Mouse (Mus musculus): ENCODE data around the gene Tex44.

Gene Tex44

DNA sequence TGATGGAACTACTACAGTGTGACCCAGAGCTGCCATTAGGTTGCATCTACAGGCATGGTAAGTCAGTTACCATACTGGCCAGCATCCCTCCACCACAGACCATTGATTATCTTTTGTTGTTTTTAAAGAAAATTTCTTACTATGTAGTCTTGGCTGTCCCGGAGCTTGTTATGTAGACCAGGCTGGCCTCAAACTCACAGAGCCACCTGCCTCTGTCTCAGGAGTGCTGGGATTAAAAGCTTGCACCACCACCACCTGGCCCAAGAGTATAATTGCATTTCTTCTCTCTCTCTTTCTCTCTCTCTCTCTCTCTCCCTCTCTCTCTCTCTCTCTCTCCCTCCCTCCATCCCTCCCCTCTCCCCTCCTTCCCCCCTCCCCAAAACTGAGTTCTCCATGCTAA is 1.8 kb upstream of the Tex44 start:
- no peak for DNase-seq

- DNase-seq = no peak
These were observed 1.1 kb upstream of the Tex44 start for GRCm38 (mm10) chr1:86424835-86425547.

- DNase-seq = peak; percentile 85
These were observed 3.9 kb downstream of the Tex44 start for GRCm38 (mm10) chr1:86430056-86430455.

- no peak for DNase-seq
These were observed 6.6 kb downstream of the Tex44 start for GRCm38 (mm10) chr1:86432778-86433177.

- no peak for DNase-seq
These were observed 7.2 kb downstream of the Tex44 start for GRCm38 (mm10) chr1:86433359-86433758.

DNA sequence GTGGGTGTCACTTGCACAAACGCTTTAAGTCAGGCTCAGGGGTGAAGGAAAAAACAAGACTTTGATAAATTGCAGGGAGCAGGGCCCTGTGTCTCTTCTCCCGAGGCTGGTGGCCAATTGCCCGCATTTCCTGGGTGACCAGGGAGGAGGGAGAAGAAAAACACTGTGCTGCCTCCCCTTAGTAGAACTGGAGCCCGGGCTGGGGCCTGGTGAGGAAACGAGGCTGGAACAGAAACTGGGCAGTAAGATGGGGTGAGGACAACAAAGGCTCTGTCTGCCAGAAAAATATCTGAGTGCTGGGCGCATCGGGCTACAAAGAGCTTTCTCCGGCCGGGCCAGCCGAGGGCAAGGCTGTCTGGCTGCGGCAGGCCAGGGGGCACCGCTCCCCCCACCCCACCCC is 7.9 kb downstream of the Tex44 start:
- DNase-seq = peak; percentile 74

GRCm38 (mm10) chr1:86434439-86435201 is 8.5 kb downstream of the Tex44 start:
- DNase-seq = peak; percentile 100

DNA sequence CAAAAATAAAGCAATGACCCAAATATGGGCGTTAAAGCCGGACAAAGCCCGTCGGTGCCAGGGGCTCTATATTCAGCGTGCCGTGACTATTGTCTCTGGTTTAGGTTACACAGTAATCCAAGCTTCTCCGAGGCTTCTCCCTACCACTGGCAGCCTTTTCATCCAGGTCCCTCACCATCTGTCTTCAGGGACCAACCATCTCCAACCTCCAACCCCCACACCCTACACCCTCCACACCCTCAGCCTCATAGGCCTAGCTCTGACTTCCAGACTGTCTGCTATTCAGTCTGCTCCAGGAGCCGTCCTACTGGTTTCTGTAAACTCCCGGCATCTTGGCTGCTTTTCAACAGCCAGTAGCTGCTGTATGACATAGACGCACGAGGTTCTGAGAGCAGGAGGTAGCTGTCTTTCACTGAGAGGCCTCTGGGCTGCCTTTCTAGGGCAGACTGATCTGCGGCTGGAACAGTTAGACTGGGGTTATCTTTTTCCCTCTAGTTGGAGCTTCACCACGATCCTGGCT is 9.2 kb downstream of the Tex44 start:
- peak; percentile 74 for DNase-seq

- DNase-seq = no peak
These were observed 11.3 kb downstream of the Tex44 start for GRCm38 (mm10) chr1:86437219-86438013.

DNA sequence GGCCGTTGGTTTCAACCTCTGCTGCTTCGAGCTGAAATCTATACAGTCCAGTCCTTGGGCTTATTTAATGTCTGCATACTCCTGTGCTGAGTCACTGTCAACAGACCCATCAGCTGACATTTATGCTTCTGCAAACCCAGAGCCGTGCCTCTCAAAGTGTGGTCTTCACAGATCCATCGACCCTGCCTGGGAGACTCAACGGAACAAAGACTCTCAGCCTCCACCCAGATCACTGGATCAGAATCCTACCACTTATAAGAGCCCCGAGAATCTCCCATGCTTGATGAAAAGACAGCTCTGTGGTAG is 11.8 kb downstream of the Tex44 start:
- DNase-seq = no peak

DNA sequence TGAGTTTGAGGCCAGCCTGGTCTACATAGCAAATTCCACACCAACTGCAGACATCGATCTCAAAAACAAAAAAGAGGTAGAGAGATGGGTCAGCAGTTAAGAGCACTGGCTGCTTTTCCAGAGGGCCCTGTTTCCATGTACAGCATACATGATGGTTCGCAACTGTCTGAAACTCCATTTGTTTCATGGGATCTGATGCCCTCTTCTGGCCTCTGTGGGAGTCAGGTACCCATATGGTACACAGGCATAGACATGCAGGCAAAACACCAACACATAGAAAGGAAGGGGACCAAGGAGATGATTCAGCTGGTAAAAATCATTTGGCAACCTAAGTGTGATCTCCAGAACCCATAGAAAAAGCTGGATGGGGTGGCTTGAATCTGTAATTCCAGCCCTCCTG is 12.4 kb downstream of the Tex44 start:
- peak; percentile 28 for DNase-seq

GRCm38 (mm10) chr1:86439487-86440170 is 13.5 kb downstream of the Tex44 start:
- DNase-seq = no peak

- peak; percentile 98 for DNase-seq
These were observed 14.2 kb downstream of the Tex44 start for GRCm38 (mm10) chr1:86440171-86440886.

DNA sequence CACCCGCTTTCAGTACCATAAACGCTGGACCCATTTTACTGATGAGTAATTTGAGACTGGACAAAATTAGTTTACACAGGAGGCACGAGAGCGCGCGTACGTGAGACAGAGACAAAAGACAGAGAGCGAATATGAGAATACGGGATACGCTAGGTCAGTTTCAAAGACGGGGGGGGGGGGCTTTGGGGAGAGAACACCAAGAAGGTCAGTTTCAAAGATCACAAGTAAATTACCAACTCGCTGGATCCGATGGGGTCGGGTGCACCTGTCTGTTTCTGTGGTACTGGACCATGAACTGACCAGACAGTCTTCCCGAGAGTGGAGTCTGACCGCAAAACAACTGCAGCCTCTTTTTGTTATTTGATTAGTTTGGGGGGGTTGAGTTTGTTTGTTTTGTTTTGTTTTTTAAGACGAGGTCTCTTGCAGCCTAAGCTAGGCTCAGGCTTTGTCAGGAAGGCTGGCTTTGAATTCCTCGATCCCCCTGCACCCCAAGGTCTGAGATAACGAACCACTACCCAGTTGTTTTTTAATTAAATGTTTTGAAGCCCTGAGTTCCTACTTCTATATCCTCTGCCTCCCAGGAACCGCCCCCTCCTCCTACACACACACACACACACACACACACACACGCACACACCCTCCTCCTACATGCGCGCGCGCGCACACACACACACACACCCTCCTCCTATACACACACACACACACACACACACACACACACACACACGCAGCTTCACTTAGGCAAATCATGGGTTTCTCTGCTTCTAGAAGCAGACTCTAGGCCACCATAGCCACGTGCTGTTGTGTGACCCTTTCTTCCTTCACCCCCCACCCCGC is 15.0 kb downstream of the Tex44 start:
- DNase-seq = peak; percentile 63

DNA sequence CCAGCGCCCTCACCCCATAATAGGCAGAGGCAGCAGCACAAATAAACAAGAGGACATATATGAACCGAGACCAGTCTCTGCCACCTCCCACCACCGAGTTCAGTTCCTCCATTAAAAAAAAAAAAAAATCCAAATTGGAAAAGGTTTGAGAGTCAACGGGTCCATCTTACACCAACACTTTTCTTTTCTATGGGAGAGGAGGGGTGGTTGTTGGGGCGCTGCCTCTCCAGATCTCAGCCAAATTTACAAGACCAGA is 15.5 kb downstream of the Tex44 start:
- DNase-seq = no peak

- DNase-seq = peak; percentile 89
These were observed 16.1 kb downstream of the Tex44 start for GRCm38 (mm10) chr1:86441980-86442831.

DNA sequence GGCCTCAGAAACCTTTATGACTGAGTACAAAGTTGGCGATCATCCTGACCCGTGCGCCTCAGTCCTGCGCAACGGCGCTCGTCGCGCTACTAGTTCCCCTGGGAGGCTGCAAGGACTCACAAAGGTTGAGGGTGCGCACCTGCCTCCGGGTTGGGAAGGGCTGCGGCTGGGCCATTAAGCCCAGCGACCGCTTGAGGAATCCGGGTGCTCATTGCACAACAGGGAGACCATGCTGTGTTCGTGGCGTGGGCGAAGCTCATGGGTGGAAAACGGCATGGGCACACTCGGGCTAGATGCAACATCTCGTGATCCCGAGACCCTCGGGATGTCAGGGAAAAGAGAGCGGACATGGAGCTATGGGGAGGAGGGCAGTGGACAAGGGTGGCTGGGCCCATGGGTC is 16.7 kb downstream of the Tex44 start:
- no peak for DNase-seq

DNA sequence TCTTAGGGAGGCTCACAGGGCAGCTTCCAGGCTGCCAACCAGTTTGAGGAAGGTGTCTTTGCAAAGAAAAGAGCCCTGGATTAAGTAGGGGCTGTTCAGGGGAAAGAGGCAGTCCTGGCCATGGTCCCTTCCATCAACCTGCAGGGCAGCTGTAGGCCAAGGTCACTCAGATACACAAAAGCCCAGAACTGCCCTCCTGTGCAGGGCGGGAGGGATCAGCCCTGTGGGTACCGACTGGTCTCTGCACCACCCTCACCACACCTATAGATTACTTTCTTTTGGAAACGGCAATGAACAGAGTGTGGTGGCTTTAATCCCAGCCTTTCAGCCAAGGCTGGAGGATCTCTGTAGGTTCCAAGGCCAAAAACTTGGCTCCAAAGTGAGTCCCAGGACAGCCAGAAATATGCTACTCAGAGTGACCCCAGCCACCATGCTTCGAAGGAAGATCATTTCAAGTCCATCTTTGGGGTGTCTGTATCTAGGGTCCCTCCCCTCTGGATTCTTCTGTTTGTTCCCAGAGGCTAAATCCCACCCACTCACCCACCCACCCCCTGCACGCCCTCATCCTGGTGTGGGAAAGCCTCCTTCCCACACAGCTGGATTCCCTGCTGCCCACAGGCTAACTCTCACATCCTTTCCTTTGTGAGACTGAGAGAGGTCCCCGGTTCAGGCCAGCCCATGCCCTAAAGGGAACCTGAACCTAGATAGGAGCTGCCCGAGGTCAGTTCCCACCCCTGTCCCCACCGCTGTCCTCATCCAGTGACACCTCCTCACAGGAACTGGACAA is 17.4 kb downstream of the Tex44 start:
- DNase-seq = no peak

DNA sequence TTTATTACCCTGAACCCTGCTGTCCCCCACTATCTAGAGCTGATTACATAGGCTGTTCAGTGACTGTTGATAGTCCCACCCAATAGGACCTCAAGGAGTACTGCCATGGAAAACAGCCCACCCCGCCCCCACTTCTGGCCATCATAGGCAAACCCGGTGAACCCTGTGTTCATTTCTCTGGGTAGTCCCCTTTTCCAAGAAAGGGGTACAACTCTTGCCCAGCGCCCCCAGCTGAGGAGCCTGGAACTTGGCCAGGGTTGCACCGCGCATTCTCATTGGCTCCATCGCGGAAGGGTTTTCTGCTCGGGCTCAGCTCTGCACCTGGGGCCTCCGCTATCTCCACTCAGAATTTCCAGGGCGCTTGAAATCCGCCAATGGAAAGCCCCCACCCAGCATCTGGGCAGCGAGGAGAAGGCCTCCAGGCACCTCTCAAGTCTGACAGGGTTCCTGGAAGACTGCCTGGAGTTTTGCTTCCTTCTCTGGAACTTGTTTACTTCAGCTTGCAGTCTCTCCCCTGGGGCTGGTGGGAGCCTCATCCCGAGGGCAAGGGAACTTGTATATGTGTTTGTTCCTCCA is 21.6 kb downstream of the Tex44 start:
- peak; percentile 73 for DNase-seq
